Mouse (Mus musculus) kidney, adult 11 months (tissue): ENCODE data around the gene Tial1.

Experiments
- DNase-seq: peaks from one replicate; pipeline ENCODE4 v3.0.0; 2022

Gene Tial1

DNA sequence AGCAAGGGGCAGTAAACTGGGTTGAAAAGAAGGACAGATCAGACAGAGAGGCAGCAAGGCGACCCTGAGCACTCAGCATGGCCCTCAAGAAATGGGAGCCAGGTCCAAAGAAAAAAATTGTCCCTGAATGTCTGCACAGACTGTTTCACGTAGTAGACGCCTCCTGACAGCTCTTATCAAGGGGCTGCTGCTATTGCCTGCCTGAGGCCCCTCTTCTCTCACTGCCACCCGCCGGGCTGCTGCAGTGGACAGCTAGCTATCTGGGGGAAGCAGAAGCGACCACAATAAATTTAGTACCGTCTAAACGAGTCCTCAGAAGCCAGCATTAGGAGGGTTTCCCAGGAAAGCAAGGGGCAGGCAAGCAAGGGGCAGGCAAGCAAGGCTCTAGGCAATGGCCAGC, 47.1 kb downstream of the Tial1 start:
- DNase-seq: no peak

DNA sequence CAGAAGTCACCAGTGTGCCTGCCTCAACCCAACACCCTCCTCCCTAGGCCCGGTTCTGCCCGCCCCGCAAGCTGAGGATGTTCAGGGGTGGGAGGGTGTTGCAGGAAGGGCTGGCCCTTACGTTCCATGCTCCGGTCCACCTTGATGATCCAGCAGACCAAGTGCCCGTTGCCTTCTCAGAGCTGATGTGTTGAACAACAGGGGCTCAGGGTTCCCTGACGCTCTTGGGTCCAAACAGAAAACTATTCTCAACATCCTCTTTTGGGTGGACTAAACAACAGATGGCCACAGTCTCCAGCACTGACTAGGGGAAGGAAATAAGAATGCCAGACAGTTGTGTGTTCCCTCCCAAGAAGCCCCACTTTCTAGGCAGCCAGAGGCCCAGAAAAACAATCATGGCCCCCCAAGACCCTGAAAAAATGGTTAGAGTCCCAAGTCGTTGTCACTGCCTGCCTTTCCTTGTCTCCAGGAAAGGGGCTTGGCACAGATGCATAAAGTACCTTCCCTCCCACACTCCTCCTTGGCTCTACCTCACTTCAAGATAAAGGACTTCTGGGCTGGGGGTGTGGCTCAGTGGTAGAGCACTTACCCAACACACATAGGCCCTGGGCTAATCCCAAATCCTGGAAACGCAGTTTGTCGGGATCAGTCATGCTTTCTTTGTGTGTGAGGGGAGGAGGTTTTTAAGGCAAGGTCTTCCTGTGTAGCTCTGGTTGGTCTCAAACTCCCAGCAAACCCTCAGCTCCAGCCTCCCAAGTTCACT, 49.3 kb downstream of the Tial1 start:
- no peak for DNase-seq

DNA sequence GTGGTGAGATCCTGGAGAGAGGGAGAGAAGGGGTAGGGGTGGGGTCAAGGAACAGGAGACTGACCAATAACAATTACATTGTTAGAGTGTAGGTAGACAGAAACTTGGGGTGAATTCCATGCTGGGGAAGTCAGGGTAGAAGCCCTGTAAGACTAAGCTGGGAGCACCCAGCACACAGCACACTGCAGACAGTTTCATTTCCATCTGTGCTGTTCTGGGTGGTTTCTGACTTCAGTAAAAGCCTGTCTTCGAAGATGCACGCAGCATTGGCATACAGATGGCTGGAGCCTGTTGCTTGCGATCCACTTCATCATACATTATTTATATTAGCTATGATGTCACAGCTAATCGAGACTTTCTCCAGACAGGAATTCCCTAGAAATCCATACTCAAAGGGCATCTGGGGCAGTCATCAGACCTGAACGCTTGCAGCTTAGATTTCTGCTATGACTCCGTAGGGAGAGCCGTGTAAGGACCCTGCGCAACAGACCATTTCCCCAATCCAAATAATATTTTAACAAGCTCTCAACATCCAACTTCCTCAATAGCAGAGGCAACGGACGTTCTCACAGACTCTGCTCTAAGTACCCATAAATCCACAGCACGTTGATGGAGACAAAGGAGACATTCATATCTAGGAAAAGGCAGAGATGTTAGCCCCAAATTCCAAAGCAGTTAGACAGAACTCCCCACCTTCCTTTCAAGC, 50.7 kb downstream of the Tial1 start:
- no peak for DNase-seq

DNA sequence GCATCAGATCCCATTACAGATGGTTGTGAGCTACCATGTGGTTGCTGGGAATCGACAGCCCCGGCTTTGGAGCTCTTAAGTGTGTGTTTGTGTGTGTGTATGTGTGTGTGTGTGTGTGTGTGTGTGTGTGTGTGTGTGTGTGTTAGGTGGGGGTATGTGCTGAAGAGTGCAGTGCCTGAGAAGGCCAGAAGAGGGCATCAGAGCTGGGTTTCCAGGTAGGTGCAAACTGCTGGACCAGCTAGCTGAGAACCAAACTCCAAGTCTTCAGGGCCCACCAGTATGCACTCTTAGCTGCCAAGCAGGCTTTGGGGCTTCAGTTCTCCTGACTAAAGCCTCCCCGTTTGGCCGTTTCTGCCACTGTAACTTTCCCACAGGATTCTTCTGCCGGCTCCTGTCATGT, 53.3 kb downstream of the Tial1 start:
- DNase-seq: no peak

DNA sequence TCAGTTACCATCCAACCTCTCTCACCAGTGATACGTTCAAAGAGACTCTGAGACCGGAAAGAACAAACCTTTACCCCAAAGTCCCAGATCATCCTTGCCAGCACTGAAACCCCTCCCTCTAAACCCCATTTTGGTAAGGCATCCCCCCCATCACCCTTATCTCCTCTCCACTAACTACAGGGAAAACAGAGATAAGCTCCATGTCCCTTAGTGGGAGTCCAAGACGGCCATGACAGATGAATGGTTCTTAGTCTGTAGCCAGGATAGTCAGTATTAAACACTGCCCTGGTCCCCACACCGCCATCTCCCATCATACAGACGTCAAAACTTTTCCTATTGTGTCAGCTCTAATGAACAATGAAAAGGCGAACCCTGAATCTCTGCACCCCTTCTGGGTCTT, 57.5 kb downstream of the Tial1 start:
- no peak for DNase-seq

DNA sequence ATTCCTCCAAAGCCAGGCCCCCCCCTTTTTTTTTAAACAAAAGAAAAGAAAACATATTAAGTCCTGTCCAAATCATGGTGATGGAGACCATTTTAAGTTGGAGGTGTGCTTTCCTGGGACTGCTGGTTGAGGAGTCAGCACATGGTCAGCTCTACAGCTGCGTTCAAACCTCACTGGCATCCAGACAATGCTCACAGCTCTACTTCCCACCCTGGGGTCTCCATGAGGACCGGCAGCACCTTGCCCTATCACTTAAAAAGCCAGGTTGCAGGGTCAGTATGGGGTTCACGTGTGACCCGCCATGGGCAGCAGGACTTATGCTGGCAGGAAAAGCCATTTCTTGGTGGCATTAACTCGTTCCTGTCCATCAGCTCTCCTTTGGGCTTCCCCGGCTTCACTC, 57.9 kb downstream of the Tial1 start:
- DNase-seq: no peak

DNA sequence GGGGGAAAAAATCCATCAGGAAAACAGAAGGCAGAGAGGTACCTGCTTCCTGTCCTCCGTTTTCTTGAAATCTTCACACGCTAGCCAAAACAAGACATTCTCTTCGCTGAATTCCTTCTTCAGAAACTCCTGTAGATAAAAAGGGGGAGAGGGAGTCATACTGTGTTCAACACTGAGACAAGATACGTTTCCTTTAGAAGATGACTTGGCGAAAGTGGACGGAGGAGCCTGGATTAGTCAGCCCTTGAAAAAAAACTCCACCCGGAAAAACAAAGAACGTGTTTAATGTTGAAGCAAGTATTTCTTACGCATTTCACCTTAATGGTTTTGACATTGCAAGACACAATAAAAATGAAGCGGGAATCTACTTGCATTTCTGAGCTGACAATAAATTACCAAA, 58.4 kb downstream of the Tial1 start:
- no peak for DNase-seq

DNA sequence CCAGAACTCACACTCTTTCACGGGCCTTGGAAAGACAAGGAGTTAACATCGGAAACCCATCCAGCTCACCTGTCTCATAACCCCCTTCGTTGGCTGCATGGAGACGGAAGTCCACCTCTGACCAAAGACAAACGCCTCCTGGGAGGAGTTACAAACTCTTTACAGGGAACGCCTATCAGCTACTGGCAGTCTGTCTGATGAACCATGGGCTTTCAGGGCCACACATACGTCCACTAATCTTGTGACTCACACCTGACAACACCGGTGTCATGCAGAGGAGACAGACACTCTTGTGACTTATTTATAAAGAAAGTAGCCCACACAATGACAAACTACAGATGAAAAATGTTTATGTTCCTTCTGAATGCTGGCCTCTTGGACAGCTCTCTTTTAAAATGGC, 58.9 kb downstream of the Tial1 start:
- DNase-seq: no peak

DNA sequence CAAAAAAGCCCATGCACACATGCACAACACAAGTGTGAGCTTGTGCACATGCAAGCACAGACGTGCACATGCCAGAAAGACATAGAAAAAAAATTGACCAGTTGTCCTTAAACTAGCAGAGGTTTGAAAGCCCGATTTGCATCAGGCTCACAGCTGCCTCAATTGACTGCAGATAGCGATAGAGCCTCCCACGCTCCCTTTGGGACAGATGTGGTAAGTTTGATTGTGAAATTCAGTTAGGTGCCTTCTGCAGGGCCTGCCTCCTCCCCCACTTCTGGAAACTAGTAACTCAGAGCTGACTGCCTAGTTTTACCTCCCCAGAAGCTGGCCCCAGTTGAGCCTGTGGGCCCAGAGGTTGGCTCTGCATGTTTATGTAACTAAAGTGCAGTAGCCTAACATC, 62.9 kb downstream of the Tial1 start:
- no peak for DNase-seq

DNA sequence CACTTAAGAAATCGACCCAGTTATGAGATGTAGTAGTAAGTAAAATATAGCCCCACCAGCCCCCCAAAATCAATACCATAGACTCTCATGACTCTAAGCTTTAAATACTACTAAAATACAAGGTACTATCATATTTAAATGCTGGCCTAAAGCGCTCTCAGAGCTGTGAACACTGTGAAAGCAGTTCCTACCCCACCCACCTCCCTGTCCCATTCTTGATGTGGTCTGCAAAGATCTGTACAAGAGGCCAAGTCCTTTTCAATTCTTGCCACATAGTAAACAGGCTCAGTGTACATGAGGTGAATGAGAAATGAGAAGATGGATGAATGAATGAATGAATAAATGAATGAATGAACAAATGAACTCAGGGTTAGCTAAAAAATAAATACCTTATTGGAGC, 64.5 kb downstream of the Tial1 start:
- DNase-seq: no peak

DNA sequence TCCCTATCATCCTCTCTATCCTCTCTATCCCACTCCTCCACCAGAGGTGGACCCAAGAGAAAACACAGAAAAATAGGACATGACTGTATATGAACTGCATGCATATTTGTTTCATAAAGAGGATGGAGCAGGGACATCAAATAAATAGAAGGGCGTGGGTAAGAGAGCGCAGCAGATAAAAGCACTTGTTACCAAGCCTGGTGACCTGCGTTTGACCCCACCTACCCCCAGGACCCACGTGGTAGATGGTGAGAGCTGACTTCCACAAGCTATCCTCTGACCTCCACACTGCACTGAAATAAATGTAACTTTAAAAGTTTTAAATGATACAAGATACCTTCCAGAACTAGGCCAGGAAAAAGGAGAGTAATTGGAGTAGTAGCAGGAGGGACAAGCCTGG, 67.8 kb downstream of the Tial1 start:
- DNase-seq: no peak

DNA sequence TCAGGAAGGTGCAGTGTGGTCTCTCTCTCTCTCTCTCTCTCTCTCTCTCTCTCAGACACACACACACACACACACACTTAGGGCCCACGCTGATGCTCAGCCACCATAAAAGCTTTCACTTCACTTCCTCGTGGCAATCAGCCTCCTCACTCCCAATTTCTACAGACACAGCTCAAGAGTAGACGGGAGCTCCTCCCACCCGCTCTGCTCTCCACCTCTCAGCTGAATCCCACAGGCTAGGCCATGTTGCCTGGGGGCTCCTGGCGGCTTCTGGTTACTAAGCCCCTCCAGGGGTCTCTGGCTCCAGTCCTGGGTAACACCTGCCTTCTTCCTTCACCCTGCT, 68.6 kb downstream of the Tial1 start:
- no peak for DNase-seq

DNA sequence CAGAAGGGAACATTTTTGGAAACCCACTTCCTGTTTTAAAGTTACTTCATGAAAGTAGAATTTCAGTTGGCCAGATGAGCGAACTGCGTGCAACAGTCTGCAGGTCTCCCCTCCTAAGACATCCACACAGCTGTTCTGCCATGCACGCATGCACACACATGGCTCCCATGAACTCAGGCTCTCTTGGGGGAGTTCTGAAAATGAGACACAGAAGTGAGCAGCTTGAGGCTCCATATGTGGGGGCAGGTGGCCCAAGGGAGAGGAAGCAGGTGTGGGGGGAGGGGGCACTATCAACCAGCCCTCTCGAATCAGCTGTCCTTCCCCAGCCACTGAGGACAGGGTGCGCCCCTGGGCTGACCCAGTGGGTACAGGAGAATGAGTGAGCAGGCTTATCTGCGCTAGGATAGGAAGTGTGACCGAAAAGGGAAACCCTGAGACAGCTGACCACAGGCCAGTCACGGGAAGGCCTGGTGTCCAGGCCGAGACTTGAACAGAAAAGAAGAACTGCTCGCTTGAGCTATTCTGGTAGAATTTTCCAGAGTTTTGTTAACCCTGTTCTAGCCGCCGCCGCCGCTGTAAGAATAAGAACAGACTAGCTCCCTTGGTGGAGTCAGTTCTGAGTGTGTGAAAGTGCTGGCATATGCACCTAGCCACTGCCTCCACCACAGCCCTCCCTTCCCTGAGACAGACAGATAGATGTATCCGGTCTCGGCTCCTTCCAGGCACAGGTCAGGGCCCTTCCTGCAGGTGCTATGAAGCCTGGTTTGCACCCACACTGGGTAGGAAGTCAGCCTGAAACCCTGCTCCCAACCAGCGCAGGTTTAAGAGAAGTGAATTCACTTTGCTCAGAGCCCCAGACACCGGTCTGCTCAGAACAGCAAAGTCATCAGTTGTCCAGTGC, 69.2 kb downstream of the Tial1 start:
- DNase-seq: peak; percentile 8

DNA sequence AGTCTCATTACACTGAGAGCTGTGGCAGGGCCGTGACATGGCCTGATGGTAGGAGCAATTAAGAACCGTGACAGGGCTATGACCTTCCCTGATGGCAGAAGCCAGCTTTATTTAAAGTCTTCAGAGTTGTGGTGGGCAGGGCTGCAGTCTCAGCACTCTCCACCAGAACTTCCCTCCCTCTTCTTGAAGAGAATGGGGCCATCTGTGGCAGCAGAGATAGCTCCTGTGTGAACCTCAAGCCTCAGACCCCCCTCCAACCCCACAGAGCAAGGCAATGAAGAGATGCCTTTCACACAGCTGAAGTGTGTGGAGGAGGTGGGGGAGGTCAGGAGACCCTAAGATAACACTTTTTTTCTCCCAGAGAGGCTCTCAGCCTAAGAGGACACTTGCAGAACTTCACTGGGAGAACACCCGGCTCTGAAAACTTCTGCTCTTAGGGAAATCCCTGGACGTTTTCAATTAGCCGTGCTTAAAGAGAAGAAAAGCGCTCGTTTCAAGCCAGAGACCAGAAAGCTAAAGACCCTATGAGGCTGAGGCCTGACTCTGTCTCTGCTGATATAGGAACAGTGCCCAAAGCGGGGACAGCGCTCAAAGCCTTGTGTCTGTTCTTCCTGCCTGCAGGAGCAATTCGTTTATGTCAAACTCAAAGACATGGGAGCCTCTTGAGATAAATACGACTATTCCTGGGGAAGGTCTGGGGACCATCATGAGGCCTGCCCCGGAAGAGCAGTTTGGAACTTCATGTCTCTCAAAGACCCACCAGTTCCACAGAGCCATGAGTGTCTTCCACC, 70.1 kb downstream of the Tial1 start:
- no peak for DNase-seq
